Mouse (Mus musculus) bone marrow, adult 2 months (tissue): Measurements from ENCODE around the gene Btn1a1.

Source experiments
- CTCF ChIP-seq: fragments of 200-500 bp; IDR thresholded peaks from 2 replicates; pipeline ENCODE4 v1.5.1; 2011; ENCODE audit warnings: low read length, control low read depth; ENCODE audit not compliant: control insufficient read depth, insufficient read depth
- POLR2A ChIP-seq: fragments of 200-500 bp; IDR thresholded peaks from 2 replicates; pipeline ENCODE4 v1.6.1; 2011; ENCODE audit warnings: low read depth, mild to moderate bottlenecking, control low read depth, low read length, borderline replicate concordance; ENCODE audit not compliant: control insufficient read depth

GRCm38 (mm10) chr13:23434426-23434825, 31.3 kb downstream of the Btn1a1 start:
- no peak for TF ChIP-seq POLR2A
- TF ChIP-seq CTCF: no peak
